Mouse (Mus musculus) erythroblast, embryonic 14.5 days (primary cell): Measurements from ENCODE around the gene Coro1b. TPM values are rescaled to one million over a fixed set of nuclear protein-coding genes. Genes with fewer than 3 reads are reported as not detected.

Experiments
- H3K27me3 ChIP-seq: 2 replicates; pipeline ENCODE4 v1.6.1; 2012; ENCODE audit warnings: inconsistent platforms; ENCODE audit not compliant: control insufficient read depth
- H3K36me3 ChIP-seq: 2 replicates; pipeline ENCODE4 v1.6.1; 2012; ENCODE audit warnings: mild to moderate bottlenecking, inconsistent platforms; ENCODE audit not compliant: control insufficient read depth
- H3K4me1 ChIP-seq: 2 replicates; pipeline ENCODE4 v1.6.1; 2012; ENCODE audit warnings: inconsistent platforms; ENCODE audit not compliant: control insufficient read depth
- H3K4me3 ChIP-seq: replicated peaks from 2 replicates; pipeline ENCODE3; 2012; ENCODE audit warnings: moderate library complexity, mild to moderate bottlenecking, inconsistent platforms
- H3K9me3 ChIP-seq: 2 replicates; pipeline ENCODE4 v1.6.1; 2012; ENCODE audit warnings: low read length, inconsistent platforms, mixed read lengths; ENCODE audit not compliant: control insufficient read depth
- GATA1 ChIP-seq: IDR thresholded peaks from 2 replicates; pipeline ENCODE4 v1.6.1; 2012; ENCODE audit warnings: low read length, inconsistent platforms, mixed read lengths
- TAL1 ChIP-seq: IDR thresholded peaks from 3 replicates; pipeline ENCODE4 v1.6.1; 2012; ENCODE audit warnings: low read length, inconsistent platforms, mixed read lengths
- polyA plus RNA-seq: library from polyadenylated mRNA; stranded (reverse); fragments of >175 nt; gene quantifications from 2 replicates; pipeline ENCODE4 v1.2.3, GENCODE M21; 2012

Coro1b gene
- polyA plus RNA-seq, 1 experiment, result 7.5 TPM

DNA sequence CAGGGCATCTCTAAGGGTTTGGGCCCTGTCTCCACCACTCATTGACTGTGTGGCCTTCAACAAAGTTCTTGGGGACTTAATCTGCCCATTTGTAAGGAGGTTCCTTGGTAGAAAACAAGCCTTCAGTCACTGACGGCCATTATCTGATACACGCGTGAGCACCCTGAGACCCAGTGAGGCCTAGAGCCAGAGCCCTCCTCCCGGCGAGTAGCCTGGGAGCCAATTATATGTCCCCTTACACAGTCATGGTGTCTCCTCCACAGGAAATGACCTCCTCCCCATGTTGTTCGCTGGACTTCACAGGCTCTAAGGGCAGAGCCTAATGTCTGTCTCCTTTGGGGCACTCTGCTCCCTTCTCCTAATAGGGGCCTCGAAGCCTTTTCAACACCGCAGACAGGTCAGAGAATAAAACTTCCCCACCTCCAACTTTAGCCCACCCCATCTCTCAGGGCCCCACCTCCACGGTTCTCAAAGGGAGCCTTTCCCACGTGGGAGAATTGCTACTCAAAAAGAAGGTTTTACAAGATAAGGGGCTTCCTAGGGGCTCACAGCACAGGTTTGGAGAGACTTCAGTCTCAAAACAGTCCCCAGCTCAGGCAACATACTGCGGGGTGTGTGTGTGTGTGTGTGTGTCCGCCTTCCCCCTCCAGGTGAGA is 1.9 kb upstream of the Coro1b start:
- H3K9me3 ChIP-seq, result peaks cover 6% of the 10 kb centered on the region
- peaks cover 39% of the 10 kb centered on the region for H3K4me1 ChIP-seq
- no peak for TF ChIP-seq TAL1
- no peak for TF ChIP-seq GATA1

DNA sequence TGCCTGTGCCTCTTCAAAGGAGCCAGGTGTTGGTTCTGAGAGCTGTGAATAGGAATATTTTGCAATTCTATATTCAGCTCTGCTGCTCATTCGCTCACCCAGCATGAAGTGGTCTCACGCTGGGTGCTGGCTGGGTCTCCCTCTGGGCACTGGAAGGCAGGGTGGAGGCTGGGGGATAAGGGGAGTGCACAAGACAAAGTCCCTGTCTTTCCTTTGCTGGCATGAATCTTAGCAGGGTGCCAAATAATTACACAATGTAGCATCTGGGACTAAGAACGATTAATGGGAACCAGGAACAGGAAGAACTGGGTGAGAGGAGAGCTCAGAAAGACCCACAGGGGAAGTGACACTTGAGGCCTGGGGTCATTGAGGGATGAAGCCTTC is 1.4 kb upstream of the Coro1b start:
- peaks cover 41% of the 10 kb centered on the region for H3K4me1 ChIP-seq
- no peak overlapping the region for H3K4me3 ChIP-seq
- peaks cover 23% of the 10 kb centered on the region for H3K36me3 ChIP-seq
- peaks cover 6% of the 10 kb centered on the region for H3K9me3 ChIP-seq
- H3K27me3 ChIP-seq, result peaks cover 5% of the 10 kb centered on the region
- TF ChIP-seq GATA1 (no peak), TAL1 (no peak)

More for the DNA sequence above, 1.9 kb upstream of the Coro1b start:
- no peak overlapping the region for H3K4me3 ChIP-seq
- peaks cover 5% of the 10 kb centered on the region for H3K27me3 ChIP-seq
- peaks cover 20% of the 10 kb centered on the region for H3K36me3 ChIP-seq

GRCm38 (mm10) chr19:4147782-4148490 is 483 bp upstream of the Coro1b start:
- Histone ChIP-seq H3K9me3 (peaks cover 6% of the 10 kb centered on the region), H3K27me3 (peaks cover 1% of the 10 kb centered on the region; the same call in 1 of the 2 replicates), H3K4me1 (peaks cover 41% of the 10 kb centered on the region), H3K36me3 (peaks cover 30% of the 10 kb centered on the region), H3K4me3 (peak overlapping the region; percentile 79)
- TF ChIP-seq TAL1 (no peak), GATA1 (no peak)

DNA sequence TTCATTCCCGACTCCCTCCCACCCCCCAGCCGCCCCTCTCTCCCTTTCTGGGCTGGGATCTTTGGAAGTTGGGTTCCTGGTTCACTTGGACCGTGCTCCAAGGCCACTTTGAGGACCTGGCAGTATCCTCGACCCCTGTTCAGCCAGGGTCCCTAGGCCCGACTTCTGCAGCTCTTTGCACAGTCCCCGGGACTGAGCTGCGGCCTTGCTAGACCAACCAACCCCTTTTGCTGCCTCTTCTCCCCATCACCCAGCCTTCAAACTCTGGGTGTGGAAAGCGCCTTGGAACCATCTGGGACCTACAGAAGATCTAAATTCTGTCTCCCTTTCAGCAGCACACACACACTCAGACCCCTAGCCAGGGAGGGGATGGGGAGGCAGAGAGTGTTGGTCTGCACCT is 400 bp downstream of the Coro1b start:
- Histone ChIP-seq H3K4me1 (peaks cover 43% of the 10 kb centered on the region), H3K4me3 (peak overlapping the region; percentile 79), H3K9me3 (peaks cover 6% of the 10 kb centered on the region), H3K27me3 (no peaks in the 10 kb centered on the region), H3K36me3 (peaks cover 39% of the 10 kb centered on the region)
- no peak for TF ChIP-seq GATA1
- no peak for TF ChIP-seq TAL1

GRCm38 (mm10) chr19:4149283-4149682 is 864 bp downstream of the Coro1b start:
- Histone ChIP-seq H3K27me3 (no peaks in the 10 kb centered on the region), H3K4me3 (peak overlapping the region; percentile 79), H3K36me3 (peaks cover 39% of the 10 kb centered on the region), H3K9me3 (peaks cover 6% of the 10 kb centered on the region), H3K4me1 (peaks cover 44% of the 10 kb centered on the region)
- no peak for TF ChIP-seq TAL1
- no peak for TF ChIP-seq GATA1

DNA sequence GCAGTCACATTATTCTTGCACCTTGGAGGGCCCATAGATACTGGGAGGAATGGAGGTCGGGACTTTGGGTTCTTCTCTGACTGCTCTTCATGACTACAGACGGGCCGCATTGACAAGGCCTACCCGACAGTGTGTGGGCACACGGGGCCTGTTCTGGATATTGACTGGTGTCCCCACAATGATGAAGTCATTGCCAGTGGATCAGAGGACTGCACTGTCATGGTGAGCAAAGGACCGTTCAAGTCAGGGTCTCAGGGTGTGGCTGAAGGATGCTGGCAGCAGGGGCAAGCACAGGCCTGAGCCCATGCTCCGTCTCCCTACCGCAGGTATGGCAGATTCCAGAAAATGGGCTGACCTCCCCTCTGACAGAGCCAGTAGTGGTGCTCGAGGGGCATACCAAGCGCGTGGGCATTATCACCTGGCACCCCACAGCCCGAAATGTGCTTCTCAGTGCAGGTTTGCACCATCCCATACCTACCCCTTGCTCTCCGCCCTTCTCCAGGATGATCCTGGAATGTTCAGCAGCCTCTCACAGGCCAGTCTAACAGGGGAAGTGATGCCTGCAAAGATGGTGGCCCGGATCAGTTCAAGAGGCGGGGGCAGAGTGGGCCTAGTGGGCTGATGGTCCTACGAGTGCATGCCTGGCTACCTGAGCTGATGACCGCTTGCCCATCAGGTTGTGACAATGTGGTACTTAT is 1.5 kb downstream of the Coro1b start:
- H3K4me1 ChIP-seq, result peaks cover 50% of the 10 kb centered on the region
- no peaks in the 10 kb centered on the region for H3K27me3 ChIP-seq
- no peak for TF ChIP-seq GATA1
- TF ChIP-seq TAL1, result no peak
- peaks cover 6% of the 10 kb centered on the region for H3K9me3 ChIP-seq
- no peak overlapping the region for H3K4me3 ChIP-seq
- peaks cover 39% of the 10 kb centered on the region for H3K36me3 ChIP-seq

DNA sequence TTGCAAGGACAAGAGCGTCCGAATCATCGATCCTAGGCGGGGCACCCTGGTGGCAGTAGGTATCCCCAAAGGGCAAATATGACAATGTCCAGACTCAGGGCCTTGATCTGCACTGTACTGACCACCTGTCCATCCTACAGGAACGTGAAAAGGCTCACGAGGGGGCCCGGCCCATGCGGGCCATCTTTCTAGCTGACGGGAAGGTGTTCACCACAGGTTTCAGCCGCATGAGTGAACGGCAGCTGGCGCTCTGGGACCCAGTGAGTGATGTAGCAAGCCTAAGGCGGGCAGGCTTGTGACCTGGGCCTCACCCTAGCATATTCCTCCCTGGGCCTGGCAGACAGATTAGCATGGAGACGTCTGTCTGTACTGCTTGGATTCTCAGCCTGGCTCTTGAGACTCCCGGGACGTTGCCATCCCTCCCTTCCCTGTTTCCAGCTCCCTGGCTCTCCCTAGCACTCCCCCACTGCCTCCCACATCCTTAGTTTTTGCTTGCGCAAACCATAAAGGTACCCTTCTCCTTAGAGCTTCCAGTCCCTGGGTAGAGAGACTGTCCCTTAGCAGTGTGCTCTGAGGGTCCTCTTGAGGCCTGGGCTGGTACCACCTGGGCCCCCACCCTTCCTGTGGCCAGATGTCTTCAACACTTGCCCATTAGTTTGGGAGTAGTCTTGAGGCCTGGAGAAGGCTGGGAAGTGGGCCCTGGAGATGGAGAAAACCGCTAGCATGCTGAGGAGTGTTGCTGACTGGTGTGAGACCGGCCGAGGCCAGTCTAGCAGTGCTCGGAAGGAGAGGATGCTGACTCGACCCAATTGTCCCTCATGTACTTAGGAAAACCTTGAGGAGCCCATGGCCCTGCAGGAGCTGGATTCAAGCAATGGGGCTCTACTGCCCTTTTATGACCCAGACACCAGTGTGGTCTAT is 2.4 kb downstream of the Coro1b start:
- Histone ChIP-seq H3K4me3 (no peak overlapping the region), H3K36me3 (peaks cover 48% of the 10 kb centered on the region), H3K27me3 (no peaks in the 10 kb centered on the region), H3K9me3 (peaks cover 4% of the 10 kb centered on the region), H3K4me1 (peaks cover 53% of the 10 kb centered on the region)
- TF ChIP-seq GATA1 (no peak), TAL1 (no peak)

- H3K36me3 ChIP-seq, result peaks cover 55% of the 10 kb centered on the region
- peaks cover 53% of the 10 kb centered on the region for H3K4me1 ChIP-seq
- H3K9me3 ChIP-seq, result no peaks in the 10 kb centered on the region
- no peaks in the 10 kb centered on the region for H3K27me3 ChIP-seq
- TF ChIP-seq GATA1 (no peak), TAL1 (no peak)
- no peak overlapping the region for H3K4me3 ChIP-seq
Observed at GRCm38 (mm10) chr19:4151488-4151860, 3.1 kb downstream of the Coro1b start.

GRCm38 (mm10) chr19:4151898-4152297 is 3.5 kb downstream of the Coro1b start:
- H3K4me1 ChIP-seq, result peaks cover 53% of the 10 kb centered on the region
- TF ChIP-seq TAL1 (no peak), GATA1 (no peak)
- H3K36me3 ChIP-seq, result peaks cover 59% of the 10 kb centered on the region
- H3K27me3 ChIP-seq, result no peaks in the 10 kb centered on the region
- no peaks in the 10 kb centered on the region for H3K9me3 ChIP-seq
- H3K4me3 ChIP-seq, result no peak overlapping the region
